Mouse (Mus musculus) intestine, embryonic 16.5 days (tissue): ENCODE measurements around the gene Dppa3. TPM values are rescaled to one million over a fixed set of nuclear protein-coding genes. Genes with fewer than 3 reads are reported as not detected.
A peak's percentile ranks its signal among the peaks of the same experiment; 100 is the strongest.

Experiments
- ATAC-seq: fragments of 200-750 bp; cut with Nextera tagmentation; 2 replicates; pipeline ENCODE4 v1.8.0; 2017; ENCODE audit warnings: moderate TSS enrichment, moderate library complexity
- H3K27ac ChIP-seq: fragments of 300-500 bp; sonication (generic); 2 replicates; pipeline ENCODE4 v1.5.1; 2014; ENCODE audit warnings: mild to moderate bottlenecking, low read length
- H3K27me3 ChIP-seq: fragments of 300-500 bp; sonication (generic); replicated peaks from 2 replicates; pipeline ENCODE4 v1.6.1; 2014; ENCODE audit warnings: low read length, control low read depth, mixed read lengths; ENCODE audit not compliant: control insufficient read depth, insufficient read depth
- H3K36me3 ChIP-seq: fragments of 300-500 bp; sonication (generic); 2 replicates; pipeline ENCODE4 v1.6.1; 2014; ENCODE audit warnings: low read length, control low read depth; ENCODE audit not compliant: control insufficient read depth, insufficient read depth
- H3K4me1 ChIP-seq: fragments of 300-500 bp; sonication (generic); 2 replicates; pipeline ENCODE4 v1.6.1; 2014; ENCODE audit warnings: low read length, control low read depth, mixed read lengths; ENCODE audit not compliant: control insufficient read depth, insufficient read depth
- H3K4me2 ChIP-seq: fragments of 300-500 bp; sonication (generic); 2 replicates; pipeline ENCODE4 v1.6.1; 2014; ENCODE audit warnings: low read depth, low read length, control low read depth
- H3K4me3 ChIP-seq: fragments of 300-500 bp; sonication (generic); 2 replicates; pipeline ENCODE4 v1.5.1; 2014; ENCODE audit warnings: mild to moderate bottlenecking, low read length
- H3K9ac ChIP-seq: fragments of 300-500 bp; sonication (generic); 2 replicates; pipeline ENCODE4 v1.6.1; 2014; ENCODE audit warnings: low read depth, low read length
- H3K9me3 ChIP-seq: fragments of 300-500 bp; sonication (generic); 2 replicates; pipeline ENCODE4 v1.6.1; 2016; ENCODE audit warnings: low read length, control low read depth; ENCODE audit not compliant: control insufficient read depth
- WGBS: fragments of 180-500 bp; shearing (Covaris S2); extraction: QIAGEN DNeasy Blood & Tissue Kit; methylation state at CpG from one replicate; pipeline ENCODE4 v1.1.7; 2014; 5-methylcytosine and 5-hydroxymethylcytosine counted together
- polyA plus RNA-seq: library from polyadenylated mRNA; unstranded; fragments of >200 nt; fragmentation: Nextera tagmentation; extraction: Ambion mirVana; gene quantifications from 2 replicates; pipeline ENCODE4 v1.2.1, GENCODE M21; 2015

The Dppa3 gene
- polyA plus RNA-seq, 1 experiment from 2014 or later = not detected

- peak; percentile 25; the same call in 1 of the 2 replicates for ATAC-seq
- Histone ChIP-seq H3K4me2 (no peak overlapping the region), H3K4me1 (no peaks in the 10 kb centered on the region), H3K9ac (no peak overlapping the region), H3K27me3 (no peaks in the 10 kb centered on the region), H3K9me3 (no peaks in the 10 kb centered on the region), H3K36me3 (no peaks in the 10 kb centered on the region), H3K4me3 (no peak overlapping the region), H3K27ac (no peak overlapping the region)
- 89% methylated on average over 12 of the region's 12 CpGs for WGBS
These were observed 18.5 kb upstream of the Dppa3 start for GRCm38 (mm10) chr6:122607700-122608099.

- WGBS = 81% methylated on average over 10 of the region's 10 CpGs
- Histone ChIP-seq H3K36me3 (no peaks in the 10 kb centered on the region), H3K27ac (no peak overlapping the region), H3K27me3 (no peaks in the 10 kb centered on the region), H3K9ac (no peak overlapping the region), H3K4me1 (no peaks in the 10 kb centered on the region), H3K4me2 (no peak overlapping the region), H3K9me3 (no peaks in the 10 kb centered on the region), H3K4me3 (no peak overlapping the region)
- no peak for ATAC-seq
These were observed 17.5 kb upstream of the Dppa3 start for GRCm38 (mm10) chr6:122608434-122609376.

- no peaks in the 10 kb centered on the region for H3K4me1 ChIP-seq
- no peaks in the 10 kb centered on the region for H3K36me3 ChIP-seq
- H3K27ac ChIP-seq = no peak overlapping the region
- H3K4me2 ChIP-seq = no peak overlapping the region
- H3K9me3 ChIP-seq = no peaks in the 10 kb centered on the region
- no peak overlapping the region for H3K9ac ChIP-seq
- H3K27me3 ChIP-seq = no peaks in the 10 kb centered on the region
- H3K4me3 ChIP-seq = no peak overlapping the region
- 57% methylated on average over 9 of the region's 9 CpGs for WGBS
- ATAC-seq = peak; percentile 27; the same call in 1 of the 2 replicates
These were observed 16.9 kb upstream of the Dppa3 start for GRCm38 (mm10) chr6:122609377-122609728.

GRCm38 (mm10) chr6:122609771-122610170, 16.4 kb upstream of the Dppa3 start, which contains the start of gene Gdf3:
TSS of gene Gdf3 (minus strand) at chr6:122610087.
- Histone ChIP-seq H3K27me3 (no peaks in the 10 kb centered on the region), H3K36me3 (no peaks in the 10 kb centered on the region), H3K4me2 (no peak within 1 kb of the TSS), H3K9me3 (no peaks in the 10 kb centered on the region), H3K4me3 (no peak within 1 kb of the TSS), H3K4me1 (no peaks in the 10 kb centered on the region), H3K9ac (no peak within 1 kb of the TSS), H3K27ac (no peak within 1 kb of the TSS)
- peak; percentile 70 for ATAC-seq
- 37% methylated on average over 14 of the region's 14 CpGs for WGBS

GRCm38 (mm10) chr6:122612426-122612825, 13.8 kb upstream of the Dppa3 start:
- ATAC-seq = no peak
- Histone ChIP-seq H3K4me2 (no peak overlapping the region), H3K27ac (no peak overlapping the region), H3K4me1 (no peaks in the 10 kb centered on the region), H3K36me3 (no peaks in the 10 kb centered on the region), H3K9me3 (no peaks in the 10 kb centered on the region), H3K9ac (no peak overlapping the region), H3K27me3 (no peaks in the 10 kb centered on the region), H3K4me3 (no peak overlapping the region)
- 89% methylated on average over 4 of the region's 4 CpGs for WGBS

- no peak for ATAC-seq
- no peak overlapping the region for H3K27ac ChIP-seq
- no peaks in the 10 kb centered on the region for H3K4me1 ChIP-seq
- H3K9me3 ChIP-seq = no peaks in the 10 kb centered on the region
- H3K27me3 ChIP-seq = no peaks in the 10 kb centered on the region
- no peak overlapping the region for H3K4me3 ChIP-seq
- WGBS = 56% methylated on average over 2 of the region's 2 CpGs
- no peaks in the 10 kb centered on the region for H3K36me3 ChIP-seq
- H3K9ac ChIP-seq = no peak overlapping the region
- H3K4me2 ChIP-seq = no peak overlapping the region
These were observed 12.2 kb upstream of the Dppa3 start for GRCm38 (mm10) chr6:122614047-122614446.

GRCm38 (mm10) chr6:122616022-122616421, 10.2 kb upstream of the Dppa3 start:
- no peak overlapping the region for H3K4me3 ChIP-seq
- H3K27me3 ChIP-seq = no peaks in the 10 kb centered on the region
- ATAC-seq = no peak
- no peak overlapping the region for H3K27ac ChIP-seq
- H3K9me3 ChIP-seq = no peaks in the 10 kb centered on the region
- H3K36me3 ChIP-seq = no peaks in the 10 kb centered on the region
- 62% methylated on average over 3 of the region's 3 CpGs for WGBS
- H3K4me1 ChIP-seq = no peaks in the 10 kb centered on the region
- H3K4me2 ChIP-seq = no peak overlapping the region
- no peak overlapping the region for H3K9ac ChIP-seq

- ATAC-seq = no peak
- Histone ChIP-seq H3K27ac (no peak overlapping the region), H3K4me1 (no peaks in the 10 kb centered on the region), H3K36me3 (no peaks in the 10 kb centered on the region), H3K4me2 (no peak overlapping the region), H3K4me3 (no peak overlapping the region), H3K27me3 (no peaks in the 10 kb centered on the region), H3K9me3 (no peaks in the 10 kb centered on the region), H3K9ac (no peak overlapping the region)
- WGBS = 87% methylated on average over 6 of the region's 6 CpGs
These were observed 5.1 kb upstream of the Dppa3 start for GRCm38 (mm10) chr6:122621066-122621465.

GRCm38 (mm10) chr6:122624480-122624879, 1.7 kb upstream of the Dppa3 start:
- H3K4me3 ChIP-seq = no peak overlapping the region
- no peaks in the 10 kb centered on the region for H3K4me1 ChIP-seq
- H3K4me2 ChIP-seq = no peak overlapping the region
- no peak for ATAC-seq
- WGBS = 61% methylated on average over 5 of the region's 5 CpGs
- H3K27me3 ChIP-seq = no peaks in the 10 kb centered on the region; the same call in 1 of the 2 replicates
- H3K36me3 ChIP-seq = no peaks in the 10 kb centered on the region
- H3K27ac ChIP-seq = no peak overlapping the region
- H3K9ac ChIP-seq = no peak overlapping the region
- no peaks in the 10 kb centered on the region for H3K9me3 ChIP-seq
